Mouse (Mus musculus): ENCODE results near the gene Golph3.

The Golph3 gene

DNA sequence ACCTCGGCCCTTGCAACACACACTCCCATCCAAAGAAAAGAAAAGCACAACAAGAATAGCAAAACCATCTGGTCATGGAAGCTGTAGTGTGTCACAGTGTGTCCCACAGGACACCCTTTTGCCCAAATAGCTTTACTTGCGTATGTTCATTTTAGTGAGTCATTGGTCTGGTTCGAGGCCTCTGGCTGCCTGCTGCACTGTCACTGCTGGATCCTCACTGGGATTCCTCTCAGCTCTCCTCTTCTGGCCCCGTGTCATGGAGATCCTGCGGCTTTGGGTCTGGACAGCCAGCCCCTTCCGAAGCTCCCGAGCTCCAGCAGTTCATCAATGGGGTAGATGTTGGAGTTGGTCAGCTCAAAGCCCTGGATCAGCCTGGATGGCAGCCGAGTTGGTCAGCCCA is 2.8 kb upstream of the Golph3 start:
- no peak for DNase-seq (ENCODE audit: low read depth)

DNA sequence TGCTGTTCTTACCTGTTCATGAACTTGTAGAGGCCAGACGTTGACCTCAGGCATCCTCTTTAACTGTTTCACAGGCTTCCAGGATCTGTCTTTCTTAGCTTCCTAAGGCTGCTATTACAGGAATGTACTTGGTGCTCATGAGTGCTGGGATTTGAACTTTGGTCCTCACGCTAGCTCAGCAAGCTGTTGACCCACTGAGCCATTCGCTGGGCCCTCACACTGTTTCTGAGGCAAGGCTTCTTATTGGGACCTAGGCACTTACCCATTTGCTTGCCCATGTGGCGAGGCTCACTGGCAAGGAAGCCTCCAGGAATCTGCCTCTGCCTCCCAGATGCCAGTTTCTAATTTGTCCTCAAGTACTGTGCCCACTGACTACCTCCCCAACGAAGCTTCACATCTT is 1.4 kb upstream of the Golph3 start:
- DNase-seq (ENCODE audit: low read depth), result peak; percentile 16

DNA sequence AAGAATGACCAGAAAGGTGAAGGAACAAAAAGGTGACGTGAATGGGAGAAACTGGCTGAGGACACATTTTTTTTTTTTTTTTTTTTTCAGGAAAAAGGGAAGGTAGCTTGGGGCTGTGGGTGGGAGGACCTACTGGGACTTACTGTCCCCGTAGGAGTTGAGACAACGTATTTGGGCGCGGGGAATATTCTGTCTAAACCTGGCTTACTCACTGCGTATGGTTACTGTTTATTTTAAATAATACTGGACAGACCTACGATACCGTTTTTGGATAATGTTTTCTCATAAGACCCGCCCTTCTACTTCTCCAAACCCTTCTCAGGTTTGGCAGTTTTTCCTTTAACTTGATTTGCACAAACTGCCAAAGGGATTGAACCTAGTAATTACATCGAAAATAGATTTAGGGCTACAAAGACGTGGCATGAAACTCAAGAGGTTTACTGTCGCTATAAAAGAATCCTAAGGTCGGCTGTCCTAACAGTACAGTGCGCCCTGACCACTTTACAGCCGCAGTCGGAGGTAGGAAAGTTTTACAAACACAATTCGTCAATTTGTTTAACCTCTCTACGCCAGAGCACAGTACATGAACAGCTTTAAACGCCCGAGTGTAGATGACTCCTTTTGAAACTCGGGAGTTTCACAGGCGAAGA is 684 bp upstream of the Golph3 start:
- DNase-seq (ENCODE audit: low read depth), result no peak

DNA sequence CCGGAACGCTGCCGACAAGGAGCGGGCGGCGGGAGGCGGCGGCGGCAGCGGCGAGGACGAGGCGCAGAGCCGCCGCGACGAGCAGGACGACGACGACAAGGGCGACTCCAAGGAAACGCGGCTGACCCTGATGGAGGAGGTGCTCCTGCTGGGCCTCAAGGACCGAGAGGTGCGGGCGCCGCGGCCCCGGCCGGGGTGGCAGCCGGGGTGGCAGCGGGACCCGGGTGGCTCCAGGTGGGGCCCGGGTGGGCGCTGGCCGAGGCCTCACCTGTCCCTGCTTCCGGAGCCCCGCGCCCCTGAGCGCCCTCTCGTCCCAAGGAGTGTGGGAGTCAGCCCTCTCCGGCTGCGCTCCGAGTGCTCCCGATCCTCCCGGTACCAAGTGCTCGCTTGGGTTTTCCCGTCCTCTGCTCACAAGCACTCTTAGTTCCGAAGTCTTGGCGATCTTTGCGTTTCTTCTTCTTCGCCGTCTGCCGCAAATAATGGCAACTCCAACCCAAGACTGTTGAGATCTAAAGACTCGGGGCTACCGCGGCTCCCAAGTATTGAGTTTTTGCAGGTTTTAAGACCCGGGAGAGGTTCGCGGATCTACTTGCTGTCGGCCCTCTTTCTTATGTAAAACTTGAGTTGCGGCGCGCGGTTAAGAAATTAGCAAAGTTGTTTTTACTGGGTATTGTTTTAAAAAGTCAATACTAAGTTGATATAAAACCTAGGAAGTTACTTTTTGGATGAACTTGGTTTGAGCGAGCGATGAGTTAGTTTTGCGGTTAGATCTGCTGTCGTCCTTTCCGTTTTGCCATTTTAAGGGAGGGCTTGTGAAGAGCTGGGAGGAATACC is 755 bp downstream of the Golph3 start, which contains the start of gene 1810049J17Rik:
Gene 1810049J17Rik, minus strand, starts transcription at position 112 of the 834 bp plus-strand sequence.
- DNase-seq (ENCODE audit: low read depth), result peak; percentile 66

DNA sequence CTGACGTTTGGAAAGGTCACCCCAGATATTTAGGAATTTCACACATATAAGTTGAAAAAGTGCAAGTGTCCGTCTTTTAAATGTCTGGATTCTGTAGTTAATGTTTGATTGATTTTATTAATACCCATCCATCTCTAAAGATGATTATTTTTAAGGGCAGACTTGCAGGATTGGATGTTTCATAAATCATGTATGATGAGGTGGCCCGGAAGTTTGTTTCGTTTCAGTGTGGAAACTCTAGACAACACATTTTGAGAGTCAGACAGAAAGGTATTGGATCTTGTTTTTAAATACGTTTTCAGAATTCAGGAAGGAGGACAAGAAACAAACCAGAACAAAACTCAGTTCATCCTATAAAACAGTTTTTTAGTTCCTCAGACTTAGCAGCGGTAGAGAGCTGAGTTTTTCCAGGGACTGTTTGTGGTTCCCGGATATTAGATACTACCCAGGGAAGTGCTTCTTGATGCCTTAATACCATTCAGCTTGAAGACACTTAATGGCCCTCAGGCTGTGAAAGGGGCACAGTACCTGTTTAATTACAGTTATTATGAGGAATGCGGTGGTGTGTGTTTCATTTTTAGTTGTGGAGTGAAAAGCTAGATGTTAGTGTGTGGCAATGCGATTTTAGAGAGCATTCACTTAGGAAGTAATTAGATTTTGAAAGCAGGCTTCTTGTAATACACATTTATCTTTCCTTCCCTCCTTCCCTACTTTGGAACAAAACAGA is 1.6 kb downstream of the Golph3 start:
- peak; percentile 65 for DNase-seq (ENCODE audit: low read depth)

DNA sequence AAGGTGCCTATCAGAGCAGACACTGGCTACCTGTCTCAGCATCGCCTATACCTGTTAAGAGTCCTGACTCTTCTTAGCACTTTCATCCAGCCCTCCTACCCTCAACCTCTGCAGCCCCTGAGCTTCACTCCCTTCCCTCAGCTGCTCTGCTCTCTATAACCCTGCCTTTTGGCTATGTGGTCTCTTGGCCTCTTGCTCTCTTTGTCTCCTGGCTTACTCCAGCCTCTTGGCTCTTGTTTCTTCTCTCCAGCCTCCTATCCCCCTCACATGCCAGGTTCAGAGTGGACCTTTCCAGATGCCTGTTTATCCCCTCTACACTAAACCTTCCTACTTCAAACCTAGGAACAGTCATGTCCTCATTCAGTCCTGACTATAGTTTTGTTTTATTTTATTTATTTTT is 3.1 kb downstream of the Golph3 start:
- no peak for DNase-seq (ENCODE audit: low read depth)

DNA sequence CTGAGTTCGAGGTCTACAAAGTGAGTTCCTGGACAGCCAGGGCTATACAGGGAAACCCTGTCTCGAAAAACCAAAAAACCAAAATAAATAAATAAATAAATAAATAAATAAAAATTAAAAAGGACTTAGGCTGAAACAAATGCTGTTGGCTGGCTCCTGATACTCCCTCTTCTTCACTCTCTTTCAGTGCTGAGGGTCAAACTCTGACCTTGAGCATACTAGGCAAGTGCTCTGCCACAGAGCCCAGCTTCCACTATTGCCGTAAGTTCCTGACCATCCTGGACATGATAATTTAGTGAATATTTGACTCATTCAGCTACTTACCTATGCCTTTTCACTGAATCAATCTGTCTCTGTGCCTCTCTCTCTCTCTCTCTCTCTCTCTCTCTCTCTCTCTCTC is 9.1 kb downstream of the Golph3 start:
- no peak for DNase-seq (ENCODE audit: low read depth)

DNA sequence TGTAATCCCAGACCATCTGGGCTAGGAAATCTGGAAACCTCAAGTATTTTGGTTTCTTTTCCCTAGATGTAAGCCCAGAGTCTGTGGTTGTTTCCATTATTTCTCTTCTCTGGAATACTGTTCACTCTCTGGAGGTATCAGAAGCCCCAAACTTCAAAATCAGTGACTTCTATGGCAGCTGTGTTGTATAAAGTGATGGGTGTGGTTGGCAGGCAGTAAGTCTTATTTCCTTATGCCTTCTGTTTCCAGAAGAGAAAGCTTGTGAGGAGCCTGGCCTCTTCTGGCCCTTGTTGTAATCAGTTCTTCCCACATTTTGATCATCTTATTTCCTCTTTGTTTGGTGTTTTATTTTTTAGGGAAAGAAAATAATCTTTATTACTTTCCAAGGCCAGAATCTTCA is 9.6 kb downstream of the Golph3 start:
- DNase-seq (ENCODE audit: low read depth), result no peak

DNA sequence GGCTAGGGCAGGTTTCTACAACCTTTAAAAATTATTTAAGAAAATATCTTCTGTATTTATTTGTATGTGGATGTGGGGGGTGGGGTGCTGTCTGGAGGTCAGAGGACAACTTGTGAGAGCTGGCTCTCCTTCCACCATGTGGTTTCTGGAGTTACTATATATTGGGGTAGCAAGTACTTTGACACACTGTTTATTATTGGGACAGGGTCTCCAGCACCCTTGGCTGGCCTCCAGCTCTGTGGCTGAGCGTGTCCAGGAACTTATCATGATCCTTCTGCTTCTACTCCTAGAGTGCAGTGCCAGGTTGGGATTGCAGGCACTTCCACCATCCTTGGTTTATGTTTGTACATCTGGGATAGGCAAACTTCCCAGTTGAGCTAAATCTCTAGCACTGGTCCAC is 10.1 kb downstream of the Golph3 start:
- no peak for DNase-seq (ENCODE audit: low read depth)

DNA sequence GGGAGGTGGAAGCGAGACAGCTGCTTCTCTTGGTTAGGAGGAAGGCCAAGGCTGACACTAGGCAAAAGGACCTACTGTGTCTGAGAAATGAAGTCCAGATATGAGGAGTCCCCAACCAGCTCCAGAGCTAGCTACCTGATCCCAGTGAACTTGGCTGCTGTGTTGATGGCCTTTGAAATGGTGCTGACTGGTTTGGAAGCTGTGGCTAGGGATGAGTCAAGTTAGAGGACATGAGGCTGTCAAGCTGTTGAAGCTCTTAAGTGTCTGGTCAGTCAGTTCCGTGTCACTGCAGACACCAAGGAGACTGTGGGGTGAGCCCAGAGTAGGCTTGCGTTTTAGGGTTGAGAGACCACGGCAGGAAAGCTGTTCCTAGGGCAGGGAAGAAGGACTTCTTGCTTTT is 13.1 kb downstream of the Golph3 start:
- DNase-seq (ENCODE audit: low read depth), result no peak

DNA sequence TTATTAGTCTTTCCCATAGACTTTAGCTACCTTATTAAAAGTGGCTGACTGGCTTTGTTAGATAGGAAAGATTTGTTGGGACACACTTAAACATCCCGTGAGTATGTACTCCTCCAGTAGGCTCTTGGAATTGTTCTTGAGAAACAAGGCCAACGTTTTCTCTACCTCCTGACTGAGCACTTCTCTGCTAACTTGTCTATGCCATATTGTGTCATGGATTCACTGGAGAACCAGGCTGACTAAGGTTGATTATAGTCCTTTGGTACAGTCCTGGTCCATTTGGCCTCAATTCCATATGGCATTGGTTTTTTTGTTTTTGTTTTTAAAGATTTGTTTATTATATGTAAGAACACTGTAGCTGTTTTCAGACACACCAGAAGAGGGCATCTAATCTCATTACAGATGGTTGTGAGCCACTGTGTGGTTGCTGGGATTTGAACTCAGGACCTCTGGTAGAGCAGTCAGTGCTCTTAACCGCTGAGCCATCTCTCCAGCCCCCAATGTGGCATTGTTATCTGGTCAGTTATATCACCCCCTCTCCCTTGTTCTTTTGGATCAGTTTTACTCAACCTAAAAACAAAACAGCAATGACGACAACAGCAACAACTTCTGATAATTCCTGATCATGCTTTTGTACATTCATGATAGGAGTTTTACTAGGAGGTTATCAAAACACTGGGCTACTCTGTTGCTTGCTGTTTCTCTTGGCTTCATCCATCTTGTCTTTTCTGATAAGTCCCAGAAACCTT is 16.0 kb downstream of the Golph3 start:
- no peak for DNase-seq (ENCODE audit: low read depth)

DNA sequence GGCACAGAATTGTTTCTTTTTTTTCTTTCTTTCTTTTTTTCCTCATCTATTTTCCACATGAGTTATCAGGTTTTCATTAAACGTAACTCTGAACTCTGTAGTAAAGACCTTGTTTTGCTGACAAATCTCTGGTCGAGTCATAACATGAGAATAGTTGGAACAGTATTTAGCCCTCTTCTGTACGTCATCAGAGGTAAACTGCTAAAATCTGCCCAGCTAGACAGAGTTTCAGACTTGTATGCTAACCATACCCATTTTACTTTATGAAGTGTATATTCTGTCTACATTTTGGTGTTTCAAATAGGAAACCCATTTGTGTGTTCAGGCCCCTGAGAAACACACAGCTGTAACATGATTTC is 16.5 kb downstream of the Golph3 start:
- no peak for DNase-seq (ENCODE audit: low read depth)

DNA sequence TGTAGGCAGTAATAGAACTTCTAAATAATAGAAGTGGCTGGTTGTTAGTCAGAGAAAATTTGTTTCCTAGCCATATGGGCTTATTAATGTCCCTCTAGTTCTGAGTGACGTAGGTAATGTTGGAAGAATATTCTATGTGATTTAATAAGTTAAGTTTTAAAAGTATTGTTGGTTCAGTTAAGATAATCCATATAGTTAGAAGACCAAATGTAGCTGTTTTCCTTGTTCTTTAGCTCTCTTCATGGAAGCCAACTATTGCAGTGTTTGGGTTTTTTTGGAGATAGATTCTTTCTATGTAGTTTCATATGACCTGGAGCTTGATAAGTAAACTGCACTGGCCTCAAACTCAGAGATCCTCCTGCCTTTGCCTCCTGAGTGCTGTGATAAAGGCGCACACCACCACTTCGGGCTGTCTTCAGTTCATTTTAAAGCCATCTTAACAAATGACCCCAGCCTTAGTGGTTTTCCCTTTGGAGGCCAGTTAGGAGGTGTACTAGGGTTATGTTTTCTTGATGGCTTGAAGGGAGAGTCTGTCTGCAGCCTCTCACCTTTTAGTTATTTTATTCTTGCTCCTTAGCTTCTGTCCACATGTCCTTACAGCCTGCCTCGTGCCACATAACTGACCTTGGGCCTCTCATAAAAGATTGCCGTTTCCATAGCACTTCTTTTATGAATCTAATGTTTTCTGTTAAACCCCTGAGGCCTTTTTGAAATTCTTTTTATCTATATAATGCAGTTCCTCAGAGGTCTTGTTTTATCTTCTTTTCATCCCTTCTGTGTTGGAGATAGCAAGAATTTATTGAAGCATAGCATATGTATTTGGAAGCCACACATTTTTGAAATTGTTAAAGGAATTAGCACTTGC is 19.5 kb downstream of the Golph3 start:
- DNase-seq (ENCODE audit: low read depth), result no peak

DNA sequence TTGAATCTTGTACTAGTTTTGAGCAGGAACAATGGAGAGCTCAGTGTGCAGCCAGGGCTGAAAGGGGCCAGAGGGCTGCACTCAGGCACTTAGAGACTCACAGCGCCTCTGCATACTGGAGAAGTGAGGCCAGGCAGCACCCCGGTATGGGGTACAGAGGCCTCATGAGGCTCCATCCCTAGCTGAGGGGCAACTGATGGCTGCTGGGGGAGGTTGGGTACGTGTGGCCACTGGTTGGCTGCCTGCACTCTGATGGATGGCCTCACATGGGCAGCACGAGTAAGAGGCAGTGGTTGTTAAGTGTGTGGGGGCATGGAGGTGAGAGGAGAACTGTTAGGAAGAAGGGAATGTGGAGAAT is 20.1 kb downstream of the Golph3 start:
- DNase-seq (ENCODE audit: low read depth), result no peak

DNA sequence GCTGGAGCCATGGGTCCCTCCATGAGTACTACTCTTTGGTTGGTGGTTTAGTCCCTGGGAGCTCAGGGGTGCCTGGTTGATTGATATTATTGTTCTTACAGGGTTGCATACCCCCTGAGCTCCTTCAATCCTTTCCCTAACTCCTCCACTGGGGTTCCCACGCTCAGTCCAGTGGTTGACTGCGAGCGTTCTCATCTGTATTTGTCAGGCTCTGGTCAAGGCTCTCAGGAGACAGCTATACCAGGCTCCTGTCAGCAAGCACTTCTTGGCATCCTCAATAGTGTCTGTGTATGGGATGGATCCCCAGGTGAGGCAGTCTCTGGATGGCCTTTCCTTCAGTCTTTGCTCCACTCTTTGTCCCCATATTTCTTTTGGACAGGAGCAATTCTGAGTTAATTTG is 25.7 kb downstream of the Golph3 start:
- no peak for DNase-seq (ENCODE audit: low read depth)

DNA sequence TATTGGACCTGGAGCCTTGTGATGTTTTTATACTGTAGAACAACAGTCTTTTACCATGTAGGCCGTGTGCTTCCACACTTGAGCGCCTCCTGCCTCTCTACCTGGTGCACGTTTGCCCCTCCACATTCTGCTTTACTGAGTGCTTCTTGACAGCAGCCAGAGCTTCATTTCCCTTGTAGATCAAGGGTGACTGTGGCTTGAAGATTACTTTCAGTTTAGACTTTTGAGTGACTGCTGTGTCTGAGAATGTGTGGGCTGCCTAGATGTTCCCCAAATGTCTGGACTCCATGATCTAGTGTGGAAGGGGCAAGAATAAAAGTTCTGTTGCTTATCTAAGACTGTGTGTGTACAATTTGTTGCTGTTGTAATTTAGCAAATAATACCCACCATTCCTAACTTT is 27.7 kb downstream of the Golph3 start:
- peak; percentile 32 for DNase-seq (ENCODE audit: low read depth)

DNA sequence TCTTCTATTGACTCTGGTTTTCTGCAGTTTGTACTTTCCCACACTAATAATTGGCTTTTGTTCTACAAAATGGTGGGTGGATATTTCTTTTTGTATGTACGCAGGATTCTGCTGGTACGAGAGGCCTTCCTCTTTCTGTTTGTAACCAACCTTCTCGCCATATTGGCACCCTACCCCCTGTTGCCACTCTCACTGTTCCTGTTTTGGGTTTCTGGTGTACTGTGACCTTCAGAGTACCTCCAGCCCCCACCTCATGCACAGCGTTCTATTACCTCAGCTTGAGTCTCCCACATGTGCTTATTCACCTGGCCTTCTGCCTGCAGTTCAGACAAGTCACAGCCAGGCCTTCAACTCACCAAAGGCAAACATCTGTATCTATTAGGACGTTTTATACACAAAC is 28.6 kb downstream of the Golph3 start:
- no peak for DNase-seq (ENCODE audit: low read depth)

DNA sequence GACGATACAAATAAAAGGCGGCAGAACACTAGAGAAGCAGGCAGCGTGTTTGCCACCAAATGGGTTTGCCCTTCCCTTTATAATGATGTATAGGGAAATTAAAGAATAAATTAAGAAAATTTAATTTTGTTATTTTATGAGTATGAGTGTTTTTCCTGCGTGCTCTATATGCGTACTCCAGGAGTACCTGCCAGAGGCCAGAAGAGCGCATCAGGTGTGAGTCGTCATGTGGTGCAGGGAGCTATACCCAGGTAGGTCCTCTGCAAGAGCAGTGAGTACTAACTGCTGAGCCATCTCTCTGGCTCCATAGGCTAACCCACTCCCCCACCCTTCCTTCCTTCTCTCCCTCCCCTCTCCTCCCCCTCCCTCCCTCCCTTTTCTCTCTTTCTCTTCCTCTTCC is 30.2 kb downstream of the Golph3 start:
- DNase-seq (ENCODE audit: low read depth), result no peak

DNA sequence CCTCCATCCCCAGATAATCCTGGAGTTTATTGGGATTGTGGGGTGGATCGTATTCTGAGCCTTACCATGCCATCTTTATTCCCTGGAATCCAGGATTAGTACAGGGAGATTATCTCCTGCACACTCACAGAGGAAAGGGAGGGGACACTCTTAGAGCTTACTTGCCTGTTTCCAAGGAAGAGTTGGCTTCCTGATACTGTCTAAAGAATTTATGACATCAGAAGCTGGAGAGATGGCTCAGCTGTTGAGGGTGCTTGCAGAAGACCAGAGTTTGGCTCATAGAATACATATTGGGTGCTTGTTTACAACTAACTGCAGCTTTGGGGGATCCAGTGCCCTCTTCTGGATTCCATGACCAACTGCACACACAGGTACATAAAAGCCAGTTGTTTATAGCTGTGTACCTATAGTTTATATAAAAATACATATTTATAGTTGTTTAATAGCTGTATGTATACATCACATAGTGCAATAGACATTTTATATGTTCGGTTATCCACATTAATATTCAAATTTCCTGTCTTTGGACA is 33.1 kb downstream of the Golph3 start:
- DNase-seq (ENCODE audit: low read depth), result no peak

DNA sequence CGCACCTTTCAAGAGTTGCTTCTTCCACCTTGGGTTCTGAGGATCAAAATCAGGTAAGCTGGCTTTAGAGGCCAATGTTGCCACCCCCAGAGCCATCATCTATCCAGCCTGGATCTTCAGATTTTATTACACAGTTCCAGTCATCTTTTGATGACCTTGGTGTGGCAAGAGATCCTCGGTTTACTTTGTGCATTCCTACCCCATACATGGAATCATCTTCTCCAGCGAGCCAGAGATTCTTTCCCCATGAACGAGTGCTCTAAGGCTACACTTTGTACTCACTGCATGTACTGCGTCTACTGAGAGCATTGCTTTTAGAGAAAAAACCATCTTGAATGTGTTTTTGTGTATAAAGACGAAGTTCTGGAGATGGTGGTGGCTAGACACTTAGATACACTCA is 34.0 kb downstream of the Golph3 start:
- DNase-seq (ENCODE audit: low read depth), result no peak

DNA sequence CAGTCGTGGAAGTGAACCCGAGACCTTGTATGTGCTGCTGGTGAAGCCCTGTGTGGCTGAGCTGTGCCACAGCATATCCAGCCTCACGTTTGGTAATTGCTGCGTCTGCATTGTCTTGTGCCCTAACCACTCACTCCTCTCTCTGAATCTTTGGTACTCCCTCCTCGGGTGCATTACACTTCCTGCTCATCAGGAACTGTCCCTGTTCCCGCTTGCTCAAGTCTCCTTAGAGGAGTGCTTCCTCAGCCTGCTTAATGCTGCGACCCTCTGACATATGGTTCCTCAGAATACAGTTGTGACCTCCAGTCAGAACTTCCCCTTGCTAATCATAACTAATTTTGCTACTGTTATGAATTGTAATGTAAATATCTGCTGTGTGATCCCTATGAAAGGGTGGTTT is 34.7 kb downstream of the Golph3 start:
- DNase-seq (ENCODE audit: low read depth), result no peak
